Mouse (Mus musculus) liver, embryonic 13.5 days (tissue): ENCODE results near the gene Lrrc25. TPM values are rescaled to one million over a fixed set of nuclear protein-coding genes. Genes with fewer than 3 reads are reported as not detected.

Experiments used
- ATAC-seq: fragments of 200-750 bp; cut with Nextera tagmentation; 2 replicates; pipeline ENCODE4 v1.8.0; 2017; ENCODE audit warnings: low read depth, mild to moderate bottlenecking, moderate number of reproducible peaks, moderate library complexity
- DNase-seq: peaks from one replicate; pipeline ENCODE4 v3.0.0; 2022
- H3K27ac ChIP-seq: fragments of 300-500 bp; sonication (generic); 2 replicates; pipeline ENCODE4 v1.5.1; 2015; ENCODE audit warnings: moderate library complexity, mild to moderate bottlenecking, inconsistent platforms
- H3K27me3 ChIP-seq: fragments of 300-500 bp; sonication (generic); 2 replicates; pipeline ENCODE4 v1.6.1; 2015; ENCODE audit warnings: mild to moderate bottlenecking, inconsistent platforms
- H3K36me3 ChIP-seq: fragments of 300-500 bp; sonication (generic); 2 replicates; pipeline ENCODE4 v1.6.1; 2015; ENCODE audit warnings: mild to moderate bottlenecking, inconsistent platforms
- H3K4me1 ChIP-seq: fragments of 300-500 bp; sonication (generic); replicated peaks from 2 replicates; pipeline ENCODE4 v1.6.1; 2015; ENCODE audit warnings: inconsistent platforms
- H3K4me2 ChIP-seq: fragments of 300-500 bp; sonication (generic); 2 replicates; pipeline ENCODE4 v1.6.1; 2015; ENCODE audit warnings: inconsistent platforms, mild to moderate bottlenecking, moderate library complexity
- H3K4me3 ChIP-seq: fragments of 300-500 bp; sonication (generic); replicated peaks from 2 replicates; pipeline ENCODE4 v1.5.1; 2015; ENCODE audit warnings: mild to moderate bottlenecking, inconsistent platforms
- H3K9ac ChIP-seq: fragments of 300-500 bp; sonication (generic); 2 replicates; pipeline ENCODE4 v1.6.1; 2015; ENCODE audit warnings: mild to moderate bottlenecking, inconsistent platforms
- H3K9me3 ChIP-seq: fragments of 300-500 bp; sonication (generic); replicated peaks from 2 replicates; pipeline ENCODE4 v1.6.1; 2016; ENCODE audit warnings: inconsistent platforms
- WGBS: fragments of 180-500 bp; shearing (Covaris S2); methylation state at CpG from one replicate; pipeline ENCODE4 v1.1.7; 2015; ENCODE audit not compliant: insufficient replicate concordance; 5-methylcytosine and 5-hydroxymethylcytosine counted together
- polyA plus RNA-seq: library from polyadenylated mRNA; unstranded; fragments of >200 nt; fragmentation: Nextera tagmentation; extraction: Ambion mirVana; gene quantifications from 2 replicates; pipeline ENCODE4 v1.2.1, GENCODE M21; 2015

Gene Lrrc25
- polyA plus RNA-seq, 1 experiment from 2014 or later = 5.4 TPM

GRCm38 (mm10) chr8:70600473-70601270, 15.3 kb upstream of the Lrrc25 start:
- whole genome bisulfite sequencing = 43% methylated on average over 10 of the region's 10 CpGs
- peaks cover 86% of the 10 kb centered on the region for H3K4me1 ChIP-seq
- peak overlapping the region; percentile 57 for H3K4me2 ChIP-seq
- H3K27ac ChIP-seq = peak overlapping the region; percentile 43; the same call in 1 of the 2 replicates
- no peaks in the 10 kb centered on the region for H3K9me3 ChIP-seq
- ATAC-seq (no peak; the same call in 1 of the 2 replicates), DNase-seq (no peak)
- H3K9ac ChIP-seq = peak overlapping the region; percentile 19; the same call in 1 of the 2 replicates
- H3K36me3 ChIP-seq = peaks cover 60% of the 10 kb centered on the region
- peak overlapping the region; percentile 7; the same call in 1 of the 2 replicates for H3K4me3 ChIP-seq
- no peaks in the 10 kb centered on the region for H3K27me3 ChIP-seq

GRCm38 (mm10) chr8:70601271-70601649, 14.7 kb upstream of the Lrrc25 start:
- ATAC-seq = peak; percentile 70
- Histone ChIP-seq H3K9ac (0 out of 2 replicates have a peak overlapping the region, but pooled peaks have one; percentile 19), H3K4me3 (peak overlapping the region; percentile 7), H3K36me3 (peaks cover 55% of the 10 kb centered on the region), H3K4me2 (peak overlapping the region; percentile 57), H3K27ac (peak overlapping the region; percentile 43; the same call in 1 of the 2 replicates), H3K4me1 (peaks cover 86% of the 10 kb centered on the region), H3K27me3 (no peaks in the 10 kb centered on the region), H3K9me3 (no peaks in the 10 kb centered on the region)
- DNase-seq = peak; percentile 78
- 1% methylated on average over 26 of the region's 26 CpGs for WGBS

- WGBS = 84% methylated on average over 13 of the region's 13 CpGs
- Histone ChIP-seq H3K4me3 (no peak overlapping the region), H3K9ac (no peak overlapping the region), H3K36me3 (peaks cover 44% of the 10 kb centered on the region), H3K27me3 (no peaks in the 10 kb centered on the region), H3K4me2 (no peak overlapping the region), H3K4me1 (peaks cover 88% of the 10 kb centered on the region), H3K9me3 (no peaks in the 10 kb centered on the region), H3K27ac (peak overlapping the region; percentile 47)
- DNase-seq (no peak), ATAC-seq (no peak)
These were observed 13.7 kb upstream of the Lrrc25 start for GRCm38 (mm10) chr8:70602139-70602811.

- Histone ChIP-seq H3K4me2 (no peak overlapping the region), H3K36me3 (peaks cover 22% of the 10 kb centered on the region), H3K27ac (no peak overlapping the region), H3K27me3 (peaks cover 5% of the 10 kb centered on the region; the same call in 1 of the 2 replicates), H3K9me3 (no peaks in the 10 kb centered on the region), H3K4me3 (no peak overlapping the region), H3K4me1 (peaks cover 88% of the 10 kb centered on the region), H3K9ac (no peak overlapping the region)
- ATAC-seq (no peak), DNase-seq (no peak)
- WGBS = 71% methylated on average over 7 of the region's 7 CpGs
These were observed 11.4 kb upstream of the Lrrc25 start for GRCm38 (mm10) chr8:70604558-70604957.

GRCm38 (mm10) chr8:70605871-70606779, 9.8 kb upstream of the Lrrc25 start:
- H3K36me3 ChIP-seq = peaks cover 16% of the 10 kb centered on the region
- no peaks in the 10 kb centered on the region for H3K9me3 ChIP-seq
- peak overlapping the region; percentile 93; the same call in 1 of the 2 replicates for H3K4me2 ChIP-seq
- WGBS = 69% methylated on average over 9 of the region's 9 CpGs
- peak overlapping the region; percentile 81 for H3K4me3 ChIP-seq
- H3K27me3 ChIP-seq = peaks cover 5% of the 10 kb centered on the region; the same call in 1 of the 2 replicates
- H3K9ac ChIP-seq = peak overlapping the region; percentile 94; the same call in 1 of the 2 replicates
- ATAC-seq (no peak), DNase-seq (no peak)
- H3K27ac ChIP-seq = peak overlapping the region; percentile 16
- H3K4me1 ChIP-seq = peaks cover 87% of the 10 kb centered on the region

GRCm38 (mm10) chr8:70606780-70607602, 9.0 kb upstream of the Lrrc25 start:
- Histone ChIP-seq H3K27ac (peak overlapping the region; percentile 91), H3K4me1 (peaks cover 87% of the 10 kb centered on the region)

GRCm38 (mm10) chr8:70607603-70607897, 8.4 kb upstream of the Lrrc25 start:
- peaks cover 5% of the 10 kb centered on the region; the same call in 1 of the 2 replicates for H3K27me3 ChIP-seq
- DNase-seq = no peak
- peaks cover 6% of the 10 kb centered on the region for H3K36me3 ChIP-seq
- peak overlapping the region; percentile 94 for H3K9ac ChIP-seq
- peak overlapping the region; percentile 93 for H3K4me2 ChIP-seq
- H3K4me1 ChIP-seq = peaks cover 85% of the 10 kb centered on the region
- no peak for ATAC-seq
- WGBS = 10% methylated on average over 6 of the region's 6 CpGs
- peak overlapping the region; percentile 91 for H3K27ac ChIP-seq
- no peaks in the 10 kb centered on the region for H3K9me3 ChIP-seq
- peak overlapping the region; percentile 81 for H3K4me3 ChIP-seq

More at GRCm38 (mm10) chr8:70606780-70607602, 9.0 kb upstream of the Lrrc25 start:
- H3K4me3 ChIP-seq = peak overlapping the region; percentile 81
- H3K27me3 ChIP-seq = peaks cover 5% of the 10 kb centered on the region; the same call in 1 of the 2 replicates
- H3K36me3 ChIP-seq = peaks cover 12% of the 10 kb centered on the region
- WGBS = 49% methylated on average over 18 of the region's 18 CpGs
- ATAC-seq (no peak), DNase-seq (no peak)
- H3K9me3 ChIP-seq = no peaks in the 10 kb centered on the region
- H3K4me2 ChIP-seq = peak overlapping the region; percentile 93
- peak overlapping the region; percentile 94 for H3K9ac ChIP-seq

- WGBS = under 1% methylated on average over 77 of the region's 84 CpGs
- Histone ChIP-seq H3K36me3 (0 out of 2 replicates have a peak, but pooled peaks cover under 1% of the 10 kb centered on the region), H3K27me3 (peaks cover 5% of the 10 kb centered on the region; the same call in 1 of the 2 replicates), H3K9me3 (no peaks in the 10 kb centered on the region), H3K4me1 (peaks cover 83% of the 10 kb centered on the region), H3K4me3 (peak overlapping the region; percentile 81), H3K9ac (peak overlapping the region; percentile 94), H3K4me2 (peak overlapping the region; percentile 93), H3K27ac (peak overlapping the region; percentile 91)
- no peak for DNase-seq
- peak; percentile 10; the same call in 1 of the 2 replicates for ATAC-seq
These were observed 7.8 kb upstream of the Lrrc25 start for GRCm38 (mm10) chr8:70607898-70608748.

- Histone ChIP-seq H3K9ac (peak within 1 kb of the TSS; percentile 94), H3K27me3 (peaks cover 5% of the 10 kb centered on the region; the same call in 1 of the 2 replicates), H3K27ac (peak within 1 kb of the TSS; percentile 91), H3K36me3 (no peaks in the 10 kb centered on the region), H3K4me3 (peak within 1 kb of the TSS; percentile 81), H3K9me3 (no peaks in the 10 kb centered on the region), H3K4me2 (peak within 1 kb of the TSS; percentile 93), H3K4me1 (peaks cover 87% of the 10 kb centered on the region)
- DNase-seq (no peak), ATAC-seq (no peak)
- WGBS = 1% methylated on average over 26 of the region's 26 CpGs
These were observed 7.1 kb upstream of the Lrrc25 start, which contains the start of gene Ssbp4 for GRCm38 (mm10) chr8:70608749-70609367. Gene Ssbp4 (minus strand): TSS chr8:70608872.
